Mouse (Mus musculus) liver, postnatal 0 days (tissue): ENCODE results near the gene Yeats2.
"Not testable (repeated sequence)": the region's sequence is repeated elsewhere in the genome, so short reads cannot be mapped to it uniquely, and the experiment has no call there.

Experiments
- CTCF ChIP-seq: sonication (generic); IDR thresholded peaks from 2 replicates; pipeline ENCODE4 v1.5.1; 2016; ENCODE audit warnings: antibody characterized with exemption, low read depth
- EP300 ChIP-seq: IDR thresholded peaks from 2 replicates; pipeline ENCODE4 v1.6.1; 2016; ENCODE audit warnings: antibody characterized with exemption, low read depth, mild to moderate bottlenecking

- not testable (repeated sequence) for TF ChIP-seq CTCF, EP300
These were observed 14.5 kb upstream of the Yeats2 start for GRCm38 (mm10) chr16:20126319-20126883.
